13 mouse cellular contexts compared by ENCODE assay signal in genomic region chr5:115394223-115394622, GRCm38 (mm10). TPM values are rescaled to one million over a fixed set of nuclear protein-coding genes. Genes with fewer than 3 reads are reported as not detected.
A peak's percentile ranks its signal among the peaks of the same experiment; 100 is the strongest.
DNase-seq lines count a peak whose midpoint lies in the region; ATAC-seq and TF ChIP-seq lines count a peak whose summit lies in the region.
"Had no signal": no experiment of that assay in that cellular context is flagged by ENCODE, and none has a peak within 500 bp of the region (broad histone marks: within the 10 kb centered on the region; RNA-seq: fewer than 3 reads in every experiment).

No protein-coding gene starts in this region.

- no peak for ATAC-seq in hindbrain, embryonic 16.5 days
- 0 out of 2 replicates have a peak, but pooled peaks have one; percentile 13 for ATAC-seq in limb, embryonic 13.5 days (ENCODE audit: low FRiP score, low read depth)

- no peak overlapping the region for H3K4me2 ChIP-seq in hindbrain, embryonic 16.5 days (ENCODE audit: low read length)
- H3K4me2 ChIP-seq in limb, embryonic 13.5 days (replicated peaks) = 0 out of 2 replicates have a peak overlapping the region, but pooled peaks have one; percentile 12

- peak; percentile 67 for DNase-seq in hindbrain, embryonic 10.5 days (ENCODE audit: low spot score)
- peak; percentile 63 for DNase-seq in embryo, embryonic 11 days
- DNase-seq in left cerebral cortex, postnatal 4 days = no peak
- DNase-seq in cerebellum, adult 11 months = no peak
- DNase-seq: gastrocnemius, adult 2 months; lung, postnatal 14 days; thymus, adult 2 months had no signal

- intact Hi-C loops in left cerebral cortex, postnatal 4 days (cut with DNase I) = no loop called here

- H3K4me3 ChIP-seq in hindbrain, embryonic 10.5 days = peak overlapping the region; percentile 27
- H3K4me3 ChIP-seq in hindbrain, embryonic 16.5 days (ENCODE audit: low read length) = no peak overlapping the region
- H3K4me3 ChIP-seq in ES-Bruce4 (ENCODE audit: low read depth, low read length) = no peak overlapping the region
- H3K4me3 ChIP-seq in limb, embryonic 13.5 days = no peak overlapping the region
- H3K4me3 ChIP-seq: gastrocnemius, adult 2 months; myocyte had no signal

- no peak for TF ChIP-seq POLR2A in ES-Bruce4 (IDR thresholded peaks at IDR 0.05; ENCODE audit: insufficient read depth, low read length)

- H3K36me3 ChIP-seq in hindbrain, embryonic 10.5 days = no peaks in the 10 kb centered on the region
- H3K36me3 ChIP-seq in hindbrain, embryonic 16.5 days (ENCODE audit: control insufficient read depth, insufficient read depth, low read length) = no peaks in the 10 kb centered on the region
- no peaks in the 10 kb centered on the region for H3K36me3 ChIP-seq in ES-Bruce4 (ENCODE audit: control insufficient read depth, insufficient read depth, low read length, poor library complexity, severe bottlenecking)
- no peaks in the 10 kb centered on the region for H3K36me3 ChIP-seq in limb, embryonic 13.5 days

- TF ChIP-seq CTCF in ES-Bruce4 (IDR thresholded peaks at IDR 0.05; ENCODE audit: low read depth, low read length) = no peak

- peak overlapping the region; percentile 98 for H3K27ac ChIP-seq in hindbrain, embryonic 10.5 days
- no peak overlapping the region for H3K27ac ChIP-seq in hindbrain, embryonic 16.5 days (ENCODE audit: low read depth, low read length)
- 0 out of 2 replicates have a peak overlapping the region, but pooled peaks have one; percentile 1 for H3K27ac ChIP-seq in ES-Bruce4 (ENCODE audit: insufficient read depth, low read length)
- no peak overlapping the region for H3K27ac ChIP-seq in limb, embryonic 13.5 days
- H3K27ac ChIP-seq: gastrocnemius, adult 2 months had no signal

- peaks cover 69% of the 10 kb centered on the region for H3K4me1 ChIP-seq in hindbrain, embryonic 10.5 days (replicated peaks)
- H3K4me1 ChIP-seq in hindbrain, embryonic 16.5 days (ENCODE audit: control insufficient read depth, insufficient read depth, low read depth, low read length) = peaks cover 6% of the 10 kb centered on the region; the same call in 1 of the 2 replicates
- peaks cover 4% of the 10 kb centered on the region for H3K4me1 ChIP-seq in ES-Bruce4 (ENCODE audit: control insufficient read depth, insufficient read depth, low read length)
- peaks cover 15% of the 10 kb centered on the region for H3K4me1 ChIP-seq in limb, embryonic 13.5 days

- 2% methylated on average over 8 of the region's 8 CpGs for WGBS in hindbrain, embryonic 10.5 days
- 2% methylated on average over 8 of the region's 8 CpGs for WGBS in hindbrain, embryonic 16.5 days
- WGBS in limb, embryonic 13.5 days = 5% methylated on average over 8 of the region's 8 CpGs

- no peak overlapping the region for H3K9ac ChIP-seq in hindbrain, embryonic 16.5 days (ENCODE audit: low read depth, low read length)
- 0 out of 2 replicates have a peak overlapping the region, but pooled peaks have one; percentile 13 for H3K9ac ChIP-seq in ES-Bruce4 (ENCODE audit: low read depth, poor library complexity, severe bottlenecking)
- H3K9ac ChIP-seq in limb, embryonic 13.5 days = no peak overlapping the region

- H3K27me3 ChIP-seq in hindbrain, embryonic 10.5 days (ENCODE audit: insufficient read depth, poor library complexity, severe bottlenecking) = no peaks in the 10 kb centered on the region
- no peaks in the 10 kb centered on the region for H3K27me3 ChIP-seq in hindbrain, embryonic 16.5 days (replicated peaks; ENCODE audit: control insufficient read depth, insufficient read depth, low read length)
- H3K27me3 ChIP-seq in ES-Bruce4 (ENCODE audit: control insufficient read depth, insufficient read depth, low read length, poor library complexity, severe bottlenecking) = no peaks in the 10 kb centered on the region
- peaks cover 6% of the 10 kb centered on the region for H3K27me3 ChIP-seq in limb, embryonic 13.5 days
- H3K27me3 ChIP-seq: CH12.LX had no signal

- no peak for TF ChIP-seq EP300 in ES-Bruce4 (IDR thresholded peaks at IDR 0.05; ENCODE audit: insufficient read depth, low read depth, low read length)

- H3K9me3 ChIP-seq in hindbrain, embryonic 10.5 days = no peaks in the 10 kb centered on the region
- H3K9me3 ChIP-seq in hindbrain, embryonic 16.5 days (ENCODE audit: control insufficient read depth, low read length) = no peaks in the 10 kb centered on the region
- no peaks in the 10 kb centered on the region for H3K9me3 ChIP-seq in ES-Bruce4 (replicated peaks; ENCODE audit: control insufficient read depth, insufficient read depth, low read length, poor library complexity, severe bottlenecking)
- H3K9me3 ChIP-seq in limb, embryonic 13.5 days = no peaks in the 10 kb centered on the region

RNA-seq across cellular contexts. Expression of gene Msi1, which starts 35.2 kb away (rescaled TPM):
- polyA plus RNA-seq in hindbrain, embryonic 10.5 days (2016; fragmentation: Nextera tagmentation; extraction: Ambion mirVana) = 167 and 222 TPM in 2 replicates
- 23.0 and 44.5 TPM in 2 replicates for polyA plus RNA-seq in hindbrain, embryonic 16.5 days (2015; fragmentation: Nextera tagmentation; extraction: Ambion mirVana)
- 48.7 and 49.2 TPM in 2 replicates for polyA plus RNA-seq in ES-Bruce4 (2011; ENCODE audit: insufficient read depth, insufficient read length, low read depth, missing spikeins)
- 18.2 and 18.4 TPM in 2 replicates for polyA plus RNA-seq in limb, embryonic 13.5 days (2015; fragmentation: Nextera tagmentation; extraction: Ambion mirVana)
- total RNA-seq in left cerebral cortex, postnatal 4 days (2021) = 100 to 1,000 TPM; 110 to 114 TPM
- total RNA-seq: liver, adult 2 months had no signal

RNA-seq across cellular contexts. Expression of gene Cox6a1, which starts 45.4 kb away (rescaled TPM):
- 875 and 1,016 TPM in 2 replicates for polyA plus RNA-seq in hindbrain, embryonic 10.5 days (2016; fragmentation: Nextera tagmentation; extraction: Ambion mirVana)
- polyA plus RNA-seq in hindbrain, embryonic 16.5 days (2015; fragmentation: Nextera tagmentation; extraction: Ambion mirVana) = 1,192 and 1,343 TPM in 2 replicates
- polyA plus RNA-seq in ES-Bruce4 (2011; ENCODE audit: insufficient read depth, insufficient read length, low read depth, missing spikeins) = 319 and 337 TPM in 2 replicates
- polyA plus RNA-seq in limb, embryonic 13.5 days (2015; fragmentation: Nextera tagmentation; extraction: Ambion mirVana) = 677 and 710 TPM in 2 replicates
- total RNA-seq in left cerebral cortex, postnatal 4 days (2021) = 100 to 1,000 TPM; 489 to 518 TPM

RNA-seq across cellular contexts. Expression of gene Triap1, which starts 53.2 kb away (rescaled TPM):
- polyA plus RNA-seq in hindbrain, embryonic 10.5 days (2016; fragmentation: Nextera tagmentation; extraction: Ambion mirVana) = 56.3 and 57.2 TPM in 2 replicates
- 51.3 and 52.8 TPM in 2 replicates for polyA plus RNA-seq in hindbrain, embryonic 16.5 days (2015; fragmentation: Nextera tagmentation; extraction: Ambion mirVana)
- 21.6 and 22.9 TPM in 2 replicates for polyA plus RNA-seq in ES-Bruce4 (2011; ENCODE audit: insufficient read depth, insufficient read length, low read depth, missing spikeins)
- polyA plus RNA-seq in limb, embryonic 13.5 days (2015; fragmentation: Nextera tagmentation; extraction: Ambion mirVana) = 58.8 and 62.1 TPM in 2 replicates
- total RNA-seq in left cerebral cortex, postnatal 4 days (2021) = 10 to 100 TPM; 30.3 to 30.5 TPM

RNA-seq across cellular contexts. Expression of gene Gatc, which starts 53.2 kb away (rescaled TPM):
- polyA plus RNA-seq in hindbrain, embryonic 10.5 days (2016; fragmentation: Nextera tagmentation; extraction: Ambion mirVana) = 35.6 and 41.2 TPM in 2 replicates
- 32.3 and 45.5 TPM in 2 replicates for polyA plus RNA-seq in hindbrain, embryonic 16.5 days (2015; fragmentation: Nextera tagmentation; extraction: Ambion mirVana)
- polyA plus RNA-seq in ES-Bruce4 (2011; ENCODE audit: insufficient read depth, insufficient read length, low read depth, missing spikeins) = 12.9 and 17.3 TPM in 2 replicates
- 25.7 and 28.3 TPM in 2 replicates for polyA plus RNA-seq in limb, embryonic 13.5 days (2015; fragmentation: Nextera tagmentation; extraction: Ambion mirVana)
- total RNA-seq in left cerebral cortex, postnatal 4 days (2021) = 10 to 100 TPM; 29.6 to 29.7 TPM

Comparison
In these comparisons a context has a peak if more than half of its experiments do, and no peak if none do; other contexts are left out.
1. H3K27ac ChIP-seq: peak in hindbrain, embryonic 10.5 days (single experiment) and ES-Bruce4 (single experiment); none in hindbrain, embryonic 16.5 days (single experiment) and limb, embryonic 13.5 days (single experiment).
2. DNase-seq: peak in hindbrain, embryonic 10.5 days (single experiment) and embryo, embryonic 11 days (single experiment); none in left cerebral cortex, postnatal 4 days (single experiment) and cerebellum, adult 11 months (single experiment).